Mouse (Mus musculus) spleen, postnatal 4 days (tissue): ENCODE measurements around the gene Nlk.
A peak's percentile ranks its signal among the peaks of the same experiment; 100 is the strongest.

Experiments
- DNase-seq, 2 experiments: peaks; one replicate each; pipeline ENCODE4 v3.0.0; 2022; ENCODE audit warnings: low spot score in 2 of 2

Nlk gene

GRCm38 (mm10) chr11:78696777-78697752, at the start of gene Nlk:
Gene Nlk, minus strand, starts transcription at chr11:78697373.
- DNase-seq, result peak; percentile 99

- DNase-seq, result no peak
These were observed 49.1 kb upstream of the Nlk start for GRCm38 (mm10) chr11:78746264-78746663.

DNA sequence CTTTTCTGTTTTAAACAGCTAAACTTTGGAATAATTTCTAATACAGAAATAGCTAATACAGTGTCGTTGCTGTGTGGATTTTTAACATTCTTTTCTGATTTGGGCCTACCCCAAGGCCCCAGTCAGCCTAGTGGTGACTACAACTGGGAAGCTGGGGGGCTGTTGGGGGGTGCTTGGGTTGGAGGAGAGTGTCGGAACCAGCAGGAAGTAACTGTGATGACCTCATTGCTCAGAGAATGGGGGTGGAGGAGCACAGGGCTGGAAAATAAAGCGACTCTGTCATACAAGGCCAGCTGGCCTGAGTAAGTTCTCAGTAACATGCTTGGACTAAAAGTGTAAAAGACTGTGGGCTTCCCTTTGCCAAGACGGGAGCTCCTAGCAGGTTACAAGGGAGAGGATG, 48.3 kb upstream of the Nlk start:
- no peak for DNase-seq

- no peak for DNase-seq
These were observed 45.3 kb upstream of the Nlk start for GRCm38 (mm10) chr11:78742461-78742860.

GRCm38 (mm10) chr11:78741958-78742357, 44.8 kb upstream of the Nlk start:
- DNase-seq, result no peak

- no peak for DNase-seq
These were observed 42.2 kb upstream of the Nlk start for GRCm38 (mm10) chr11:78739361-78739760.

DNA sequence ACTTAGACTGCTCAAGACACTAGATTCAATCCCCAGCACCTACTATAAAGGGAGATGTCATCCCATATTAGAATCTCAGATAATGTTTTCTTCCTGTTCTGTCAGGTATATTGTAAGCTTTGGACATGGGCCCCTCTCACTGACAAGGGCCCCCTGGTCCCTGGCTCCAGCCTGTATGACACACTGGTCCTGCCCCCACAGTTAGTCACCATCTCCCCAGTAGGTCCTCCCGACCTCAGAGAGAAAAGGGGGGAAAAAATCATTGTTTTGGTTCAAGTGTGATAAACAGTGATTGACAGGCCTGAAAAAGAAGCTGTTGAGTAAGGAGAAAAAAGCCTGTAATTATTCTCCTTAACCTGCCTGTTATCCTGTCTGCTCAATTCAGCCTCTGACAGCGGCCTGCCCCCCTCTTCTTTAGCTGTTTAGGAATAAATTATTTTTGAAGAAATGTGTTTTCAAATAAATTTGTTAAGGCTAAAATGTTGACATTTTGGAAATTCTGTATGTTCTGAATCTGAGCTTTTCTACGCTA, 39.8 kb upstream of the Nlk start:
- DNase-seq, result no peak

GRCm38 (mm10) chr11:78735168-78735567, 38.0 kb upstream of the Nlk start:
- DNase-seq, result no peak

- no peak for DNase-seq
These were observed 35.4 kb upstream of the Nlk start for GRCm38 (mm10) chr11:78732619-78733018.

DNA sequence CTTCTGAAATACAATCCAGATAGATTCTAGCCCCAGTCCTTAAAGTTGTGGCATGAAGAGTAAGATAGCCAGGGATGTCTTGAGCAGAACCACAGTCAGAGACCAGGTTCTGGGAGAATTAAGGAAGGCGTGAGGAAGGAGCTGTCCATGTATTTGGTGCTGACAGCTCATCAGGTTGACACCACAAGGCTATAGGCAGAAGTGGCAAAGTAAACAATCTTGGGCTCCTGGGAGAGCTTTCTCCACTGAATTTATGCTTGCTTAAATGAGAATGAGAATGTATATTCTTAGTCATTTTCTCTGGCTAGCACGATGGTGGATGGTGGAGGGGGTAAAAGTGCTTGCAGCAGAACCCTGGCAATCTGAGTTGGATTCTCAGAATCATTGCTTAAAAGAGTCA, 33.7 kb upstream of the Nlk start:
- no peak for DNase-seq

- no peak for DNase-seq
These were observed 30.9 kb upstream of the Nlk start for GRCm38 (mm10) chr11:78728041-78728440.

DNA sequence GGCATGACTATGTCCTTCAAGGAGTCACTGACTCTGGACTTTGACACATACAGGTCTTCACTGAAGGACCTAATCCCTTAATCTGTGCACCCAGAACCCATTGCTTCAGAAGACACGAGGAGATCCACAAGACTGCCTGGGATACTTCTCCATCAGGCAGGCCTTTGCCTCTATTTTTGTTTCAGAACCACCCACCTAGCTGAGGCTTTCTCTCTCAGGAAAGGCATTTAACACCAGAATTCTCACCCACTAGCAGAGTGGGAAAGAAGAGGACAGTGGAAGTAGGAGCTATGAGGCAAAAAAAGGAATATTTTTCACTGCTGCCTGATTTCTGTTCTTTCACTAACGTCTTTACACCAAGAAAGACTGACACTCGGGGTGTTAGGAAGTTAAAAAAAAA, 29.2 kb upstream of the Nlk start:
- no peak for DNase-seq

GRCm38 (mm10) chr11:78724792-78725191, 27.6 kb upstream of the Nlk start:
- no peak for DNase-seq

DNA sequence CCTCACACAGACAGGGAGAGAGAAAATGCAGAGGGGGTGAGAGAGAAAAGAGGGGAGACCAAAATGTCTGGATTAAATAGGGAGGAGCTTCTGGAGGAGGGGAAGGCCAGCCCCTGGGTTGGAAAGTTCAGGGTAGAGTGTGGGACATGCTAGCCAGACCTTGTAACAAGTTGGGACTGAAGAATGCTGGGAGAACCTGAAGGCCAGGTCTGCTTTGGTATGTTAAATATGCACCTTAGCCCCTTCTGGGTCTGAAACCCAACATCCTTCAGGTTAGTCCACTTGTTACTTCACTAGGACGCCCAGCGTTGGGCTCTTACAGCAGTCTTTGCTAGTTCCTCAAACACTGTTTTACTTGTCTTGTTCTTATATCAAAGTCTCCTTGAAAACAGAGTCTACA, 24.2 kb upstream of the Nlk start:
- DNase-seq, result no peak

- no peak for DNase-seq
These were observed 20.5 kb upstream of the Nlk start for GRCm38 (mm10) chr11:78717655-78718054.

DNA sequence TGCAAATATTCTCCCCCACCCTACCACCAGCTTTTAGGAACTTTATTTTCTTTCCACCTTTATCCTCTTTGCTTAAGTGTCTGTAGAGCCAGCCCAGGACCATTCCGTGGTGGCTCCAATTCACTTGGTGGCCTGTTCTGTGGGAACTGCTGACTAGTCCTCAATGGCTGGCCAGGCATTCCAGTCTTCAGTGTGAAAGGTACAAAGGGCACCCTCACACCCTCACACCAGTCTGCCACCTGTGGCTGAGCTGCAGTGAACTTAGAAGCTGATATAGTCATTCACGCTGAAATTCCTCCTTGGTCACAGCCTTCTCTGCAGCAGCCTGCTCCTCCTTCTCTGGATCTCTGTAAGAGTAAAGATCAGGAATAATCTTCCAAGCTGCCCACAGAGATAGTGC, 11.5 kb upstream of the Nlk start:
- no peak for DNase-seq

GRCm38 (mm10) chr11:78706026-78706425, 8.9 kb upstream of the Nlk start:
- no peak for DNase-seq

DNA sequence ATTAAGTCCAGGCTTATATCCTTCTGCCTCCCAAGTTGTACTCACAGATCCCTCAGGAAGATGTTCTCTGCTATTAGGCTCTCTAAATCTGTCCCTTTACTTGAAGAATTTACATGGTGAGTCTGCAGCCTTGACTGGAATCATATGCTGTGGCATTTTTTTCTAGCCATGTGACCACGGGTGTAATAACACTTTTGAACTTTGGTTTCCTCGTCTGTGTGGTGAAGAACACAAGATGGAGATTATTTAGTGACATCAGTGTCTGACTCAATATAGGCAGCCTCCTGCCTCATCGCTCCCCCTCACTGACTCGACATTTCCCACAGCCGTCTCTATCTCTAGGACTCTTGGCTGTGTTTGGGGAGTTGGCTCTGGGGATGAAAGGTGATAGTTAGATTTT, 5.9 kb upstream of the Nlk start:
- DNase-seq, result peak in 1 of 2 experiments; percentile 41

- DNase-seq, result peak in 1 of 2 experiments; percentile 43
These were observed 5.1 kb upstream of the Nlk start for GRCm38 (mm10) chr11:78702319-78702718.

DNA sequence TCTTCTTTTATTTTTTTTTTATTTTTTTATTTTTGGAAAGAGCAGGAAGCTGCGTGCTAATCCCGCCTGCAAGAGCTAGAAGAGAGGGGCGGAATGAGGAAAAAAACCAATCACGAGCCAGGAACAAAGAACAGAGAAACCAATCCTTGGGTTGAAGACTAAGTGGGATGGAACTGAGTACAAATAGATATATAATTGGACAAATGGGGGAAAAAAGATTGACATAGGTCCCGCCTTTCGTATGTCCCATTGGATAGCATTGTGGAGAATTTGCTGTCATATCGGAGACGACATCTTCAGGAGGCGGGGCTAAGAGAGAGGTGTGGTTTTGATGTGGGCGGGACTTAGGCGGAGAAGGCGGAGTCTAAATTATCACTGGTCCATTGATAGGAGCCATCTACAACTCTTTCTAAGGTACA, 589 bp upstream of the Nlk start:
- DNase-seq, result peak; percentile 87 to 88

DNA sequence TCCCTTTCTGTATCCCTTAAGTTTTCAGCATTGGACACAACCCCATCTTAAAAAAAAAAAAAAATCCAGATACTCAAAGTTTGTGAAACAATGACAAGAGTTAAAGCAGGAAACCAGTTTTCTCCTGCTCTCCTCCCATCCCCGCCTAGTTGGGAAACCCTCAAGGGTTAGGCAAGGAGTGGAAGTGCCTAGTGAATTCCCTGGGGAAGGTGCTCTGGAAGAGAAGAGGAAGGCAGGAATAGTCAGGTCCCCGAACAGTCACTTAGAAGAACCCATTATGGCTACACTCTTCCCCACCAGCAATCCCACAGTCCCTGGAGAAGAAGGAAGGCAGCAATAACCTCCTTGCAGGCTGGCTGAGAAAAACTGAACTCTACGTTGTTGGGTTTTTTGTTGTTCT, 2.9 kb downstream of the Nlk start:
- DNase-seq, result no peak

DNA sequence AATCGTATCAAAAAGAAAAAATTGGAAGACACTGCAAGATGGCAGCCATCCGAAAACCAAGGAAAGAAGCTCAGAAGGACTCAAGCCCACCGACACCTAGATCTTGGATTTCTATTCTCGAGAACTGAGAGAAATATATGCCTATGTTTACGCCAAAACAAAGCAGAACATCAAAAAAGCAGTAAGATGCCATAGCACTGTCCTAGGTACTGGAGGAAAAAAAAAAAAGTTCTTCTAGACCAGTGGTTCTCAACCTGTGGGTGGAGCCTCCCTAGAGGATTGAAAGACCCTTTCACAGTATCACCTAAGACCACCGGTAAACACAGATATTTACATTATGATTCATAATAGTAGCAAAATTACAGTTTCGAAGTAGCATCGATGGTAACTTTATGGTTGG, 3.9 kb downstream of the Nlk start:
- DNase-seq, result no peak

DNA sequence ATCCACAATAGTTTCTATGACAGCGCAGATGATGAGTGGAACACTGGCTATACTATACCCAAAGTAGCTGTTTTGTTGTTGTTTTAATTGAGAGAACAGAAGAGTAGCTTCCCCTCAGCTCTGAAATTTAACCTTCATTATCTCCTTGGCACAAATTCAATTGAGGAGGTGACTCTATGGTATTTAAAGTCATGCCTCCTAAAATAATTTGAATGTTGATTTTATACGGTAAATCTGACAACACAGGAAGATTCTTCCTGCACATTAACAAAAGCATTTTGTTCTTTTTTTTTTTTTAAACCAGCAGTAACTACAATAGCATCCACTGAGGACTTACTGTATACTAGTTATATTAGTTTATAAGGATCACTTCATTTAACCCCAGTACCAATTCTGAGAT, 6.0 kb downstream of the Nlk start:
- no peak for DNase-seq
